Mouse (Mus musculus): ENCODE measurements around the gene Wwox.
"Not testable (repeated sequence)": the region's sequence is repeated elsewhere in the genome, so short reads cannot be mapped to it uniquely, and the experiment has no call there.

Wwox gene

DNA sequence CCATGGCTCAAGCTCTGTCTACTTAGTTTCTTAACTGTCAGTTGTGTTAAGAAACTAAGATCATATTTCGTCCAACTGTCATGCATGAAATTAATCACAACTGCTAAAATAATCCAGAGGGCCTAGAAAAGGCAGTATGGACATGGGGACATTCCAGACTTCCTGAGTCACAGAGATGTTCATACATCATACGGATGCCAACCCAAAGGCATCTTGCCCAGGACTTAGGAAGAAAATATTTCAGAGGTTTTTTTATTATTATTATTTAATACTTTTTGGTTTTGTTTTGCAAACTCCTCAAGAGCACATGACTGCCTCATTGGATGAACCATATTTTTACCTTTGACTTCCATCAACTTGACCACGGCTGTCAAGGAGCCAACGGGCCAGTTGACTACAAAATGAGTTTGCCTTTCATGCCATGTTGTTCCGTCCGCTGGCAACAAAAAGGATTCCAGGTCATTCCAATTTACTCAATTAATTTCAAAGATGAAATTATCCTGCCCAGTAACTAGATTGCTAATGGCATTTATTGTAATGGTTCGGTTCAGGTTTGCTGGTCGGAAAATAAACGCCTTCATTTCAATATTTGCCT, 367.5 kb downstream of the Wwox start:
- DNase-seq (ENCODE audit: low read depth): no peak

DNA sequence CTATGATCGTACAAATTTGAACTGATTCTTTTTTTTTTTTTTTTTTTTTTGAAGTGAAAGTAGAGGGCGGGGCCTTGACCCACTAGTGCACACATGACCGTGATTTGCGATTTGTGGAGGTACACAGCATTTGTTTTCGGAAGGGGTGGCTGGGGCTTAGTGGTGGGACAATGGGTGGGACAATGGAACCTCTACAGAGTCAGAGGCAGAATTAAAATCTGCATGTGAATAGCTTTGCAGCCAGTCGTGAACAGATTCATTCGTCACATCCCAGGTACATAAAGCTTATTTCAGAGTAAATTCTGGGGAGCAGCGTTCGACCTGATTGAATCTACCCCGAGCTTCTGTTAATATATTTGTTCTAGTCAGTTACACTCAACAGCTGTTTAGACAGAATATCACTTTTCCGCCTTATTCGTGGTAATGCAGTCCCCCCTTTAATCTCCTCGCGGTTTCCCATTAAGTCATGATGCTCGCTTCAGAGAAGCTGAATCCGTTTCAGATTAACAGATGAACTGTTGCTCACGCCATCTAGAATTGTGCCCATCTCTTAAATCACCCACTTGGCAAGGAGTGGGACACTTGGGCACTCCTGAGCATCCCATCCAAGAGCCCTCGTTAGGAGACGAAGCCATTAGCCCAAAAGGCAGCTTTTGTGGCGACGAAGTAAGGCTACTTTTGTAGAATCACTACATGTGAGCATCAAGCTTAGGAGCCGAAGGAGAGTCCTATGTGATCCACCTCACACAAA, 368.4 kb downstream of the Wwox start:
- DNase-seq (ENCODE audit: low read depth): no peak

DNA sequence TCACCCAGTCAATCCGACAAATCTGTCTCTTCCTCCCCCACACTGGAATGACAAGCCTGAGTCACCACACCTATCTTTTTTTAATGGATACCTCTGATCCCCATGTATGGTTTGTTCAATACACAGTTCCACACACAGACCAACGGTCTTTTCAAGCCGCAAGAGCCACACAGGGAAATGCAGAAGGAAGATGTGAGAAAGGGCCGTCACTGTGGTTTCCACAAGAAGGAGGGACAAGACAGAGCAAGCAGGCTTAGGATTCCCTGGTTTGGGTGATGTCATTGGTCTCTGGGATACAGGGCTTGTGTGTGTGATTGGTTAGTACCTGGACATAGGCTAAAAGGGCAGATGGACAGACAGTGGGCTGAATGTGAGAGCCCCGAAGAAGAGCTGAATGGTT, 371.0 kb downstream of the Wwox start:
- DNase-seq (ENCODE audit: low read depth): no peak

DNA sequence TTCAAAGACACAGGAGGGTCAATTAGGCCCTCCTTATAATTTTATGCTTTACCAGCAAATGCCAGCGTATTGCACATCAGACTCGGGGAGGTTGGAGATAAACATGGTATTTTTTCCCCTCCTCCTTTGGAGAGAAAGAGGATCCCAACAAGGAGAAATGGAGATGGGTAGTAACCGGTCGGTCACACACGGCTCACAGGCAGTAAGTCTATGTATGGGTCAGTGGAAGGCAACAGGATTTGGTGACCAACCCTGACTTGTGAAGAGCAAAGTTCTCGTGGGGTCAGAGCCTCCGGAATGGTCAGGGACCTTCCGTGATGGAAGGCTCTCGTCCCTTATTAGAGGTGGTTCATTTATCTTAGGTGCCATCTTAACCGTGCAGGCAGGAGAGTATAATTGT, 374.4 kb downstream of the Wwox start:
- DNase-seq (ENCODE audit: low read depth): no peak

DNA sequence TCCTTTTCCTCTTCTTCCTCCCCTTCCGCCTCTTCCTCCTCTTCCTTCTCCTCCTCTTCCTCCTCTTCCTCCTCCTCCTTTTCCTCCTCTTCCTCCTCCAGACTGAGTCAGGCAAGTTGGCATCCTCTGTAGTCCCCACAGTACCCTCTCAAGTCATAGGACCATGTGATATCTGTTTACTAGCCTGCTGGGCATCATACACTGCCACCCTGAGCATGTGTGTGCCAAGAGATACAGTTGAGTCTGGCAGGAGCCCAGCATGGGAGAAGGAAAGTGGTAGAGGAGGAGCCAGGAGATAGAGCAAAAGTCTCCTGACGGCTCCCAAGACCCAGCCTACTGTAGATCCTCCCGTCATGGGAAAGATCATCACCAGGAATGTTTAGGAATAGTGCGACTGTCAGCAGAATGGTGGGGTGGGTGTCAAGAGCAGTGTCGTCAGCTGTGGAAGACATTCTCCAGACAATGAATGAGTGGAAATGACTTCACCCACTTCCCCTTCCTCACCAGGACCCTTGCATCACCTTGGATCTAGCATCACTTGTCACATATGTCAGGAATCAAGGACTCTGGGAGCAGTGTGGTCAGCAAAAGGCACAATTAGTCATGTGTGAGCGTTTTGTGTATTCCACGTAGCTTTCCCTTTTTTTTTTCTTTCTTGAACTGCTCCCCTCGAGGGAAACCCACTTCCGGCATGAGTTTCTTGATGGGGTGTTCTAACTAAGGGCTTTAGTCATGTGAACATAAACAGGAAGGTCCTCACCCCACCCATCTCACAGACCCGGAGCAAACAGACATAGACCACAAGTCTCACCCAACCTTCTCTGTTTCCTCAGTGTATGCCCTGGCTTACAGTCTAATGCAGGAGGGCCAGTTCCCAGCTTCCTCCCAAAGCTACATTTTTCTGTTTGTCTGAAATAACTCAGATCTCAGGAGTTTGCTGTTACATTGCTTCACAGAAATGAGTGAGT, 375.6 kb downstream of the Wwox start:
- DNase-seq (ENCODE audit: low read depth): peak; percentile 20

DNA sequence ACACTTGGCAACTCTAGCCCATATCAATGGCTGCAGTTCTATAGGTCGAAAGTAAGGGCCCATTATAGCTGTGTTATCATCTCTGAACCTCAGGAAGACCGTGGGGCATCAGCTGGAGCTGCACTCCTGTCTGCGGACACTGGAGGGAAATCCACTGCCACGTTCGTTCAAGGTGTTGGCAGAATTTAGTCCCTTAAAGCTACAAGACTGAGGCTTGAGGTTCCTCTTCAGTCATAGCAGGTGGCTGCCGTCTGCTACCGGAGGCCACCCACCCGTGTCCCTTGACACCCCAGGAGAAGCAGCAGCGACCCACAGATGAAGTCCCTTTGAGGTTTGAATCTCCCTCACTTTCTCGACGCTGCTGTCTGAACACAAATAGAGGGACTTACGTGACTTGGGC, 376.9 kb downstream of the Wwox start:
- DNase-seq (ENCODE audit: low read depth): no peak

DNA sequence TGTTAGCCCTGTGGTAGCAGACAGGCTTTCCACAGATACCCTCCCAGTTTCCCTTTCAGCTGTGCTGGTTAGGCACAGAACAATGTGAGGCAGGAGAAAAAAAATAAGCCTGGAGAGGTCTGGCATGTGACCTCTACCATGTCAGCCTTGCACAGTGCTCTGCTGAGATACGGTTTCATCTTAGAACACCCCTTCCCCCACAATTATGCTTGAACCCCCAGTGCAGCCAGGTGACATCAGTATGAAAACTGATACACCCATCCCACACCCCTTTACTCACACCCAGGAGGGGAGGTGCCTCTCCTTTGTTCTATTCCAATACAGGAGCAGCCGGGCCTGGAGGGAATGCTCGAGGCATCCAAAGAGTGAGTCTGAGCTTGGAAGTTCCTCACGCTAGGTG, 377.5 kb downstream of the Wwox start:
- no peak for DNase-seq (ENCODE audit: low read depth)

DNA sequence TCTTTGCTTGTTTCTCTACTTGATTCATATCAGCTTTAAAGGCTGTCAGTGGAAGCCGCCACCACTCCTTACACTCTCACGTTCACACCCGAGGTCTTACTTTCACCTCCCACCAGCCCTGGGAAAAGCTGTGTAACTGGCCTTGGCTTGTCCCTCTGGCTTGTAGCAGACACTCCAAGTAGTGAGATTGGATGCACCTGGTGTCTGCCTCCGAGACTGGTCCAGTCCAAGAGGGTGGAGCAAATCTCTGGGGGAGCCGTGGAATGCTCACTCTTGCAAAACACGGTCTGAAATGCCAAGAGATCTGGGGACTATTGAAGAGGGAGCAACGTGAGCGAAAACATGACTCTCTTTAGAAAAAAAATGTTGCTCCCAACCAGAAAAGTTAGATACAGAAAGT, 382.1 kb downstream of the Wwox start:
- peak; percentile 56 for DNase-seq (ENCODE audit: low read depth)

DNA sequence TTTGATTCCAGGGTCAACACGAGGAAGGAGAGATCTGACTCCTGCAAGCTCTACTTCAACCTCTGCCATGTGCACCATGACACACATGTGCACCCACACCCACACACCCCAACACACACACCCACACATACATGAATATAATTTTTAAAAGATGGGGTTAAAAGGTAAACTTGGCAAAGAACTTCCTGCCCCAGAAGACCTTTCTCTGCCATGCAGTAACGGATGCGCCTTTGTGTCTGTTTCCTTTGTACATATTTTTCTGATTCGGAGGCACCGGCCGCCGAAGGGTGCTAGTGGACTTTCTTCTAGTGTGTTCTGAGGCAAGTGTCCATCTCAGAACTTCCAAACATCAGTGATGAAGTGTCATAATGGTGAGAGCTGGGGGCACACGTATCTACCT, 386.0 kb downstream of the Wwox start:
- DNase-seq (ENCODE audit: low read depth): no peak

DNA sequence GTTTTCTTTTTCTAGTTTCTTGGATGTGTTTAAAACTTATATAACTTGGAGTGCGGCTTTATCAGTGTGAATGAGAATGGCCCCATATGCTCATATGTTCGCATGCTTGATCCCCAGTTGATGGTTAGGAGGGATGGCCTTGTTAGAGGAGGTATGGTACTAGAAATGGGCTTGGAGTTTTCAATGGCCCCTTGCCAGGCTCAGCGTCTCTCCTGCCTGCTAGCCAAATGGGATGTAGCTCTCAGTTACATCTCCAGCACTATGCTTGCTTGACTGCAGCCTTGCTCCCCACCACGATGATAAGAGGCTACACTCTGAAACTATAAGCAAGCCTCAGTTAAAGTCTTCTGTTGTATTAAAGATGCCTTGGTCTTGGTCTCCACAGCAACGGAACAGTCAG, 387.5 kb downstream of the Wwox start:
- no peak for DNase-seq (ENCODE audit: low read depth)

DNA sequence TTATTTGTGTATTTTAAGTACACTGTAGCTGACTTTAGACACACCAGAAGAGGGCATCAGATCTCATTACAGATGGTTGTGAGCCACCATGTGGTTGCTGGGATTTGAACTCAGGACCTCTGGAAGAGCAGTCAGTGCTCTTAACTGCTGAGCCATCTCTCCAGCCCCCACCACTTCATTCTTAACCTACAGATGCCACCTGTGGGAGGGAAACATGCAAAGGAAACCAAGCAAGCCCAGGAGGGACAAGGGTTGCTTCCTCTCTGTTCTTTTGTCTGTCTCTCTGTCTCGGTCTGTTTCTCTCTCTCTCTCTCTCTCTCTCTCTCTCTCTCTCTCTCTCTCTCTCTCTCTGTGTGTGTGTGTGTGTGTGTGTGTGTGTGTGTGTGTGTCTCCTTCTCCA, 388.4 kb downstream of the Wwox start:
- not testable (repeated sequence) for DNase-seq (ENCODE audit: low read depth)

DNA sequence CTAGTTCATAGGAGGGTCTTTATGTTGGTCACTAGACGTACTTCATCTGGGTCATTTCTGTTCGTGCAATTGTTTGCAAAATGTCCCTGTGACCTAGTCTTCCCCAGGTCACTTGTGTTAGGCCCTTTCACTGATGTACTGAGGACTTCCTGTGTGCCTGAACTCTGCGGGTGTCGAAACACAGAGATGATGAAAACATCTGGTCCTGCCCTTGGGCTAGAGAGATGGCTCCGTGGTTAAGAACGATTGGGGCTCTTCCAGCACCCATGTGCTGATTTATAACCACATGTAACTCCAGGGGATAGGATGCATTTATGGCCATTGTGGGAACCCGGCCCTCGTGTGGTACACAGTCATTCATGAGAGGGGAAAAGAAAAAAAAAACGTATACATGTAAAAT, 392.1 kb downstream of the Wwox start:
- no peak for DNase-seq (ENCODE audit: low read depth)

DNA sequence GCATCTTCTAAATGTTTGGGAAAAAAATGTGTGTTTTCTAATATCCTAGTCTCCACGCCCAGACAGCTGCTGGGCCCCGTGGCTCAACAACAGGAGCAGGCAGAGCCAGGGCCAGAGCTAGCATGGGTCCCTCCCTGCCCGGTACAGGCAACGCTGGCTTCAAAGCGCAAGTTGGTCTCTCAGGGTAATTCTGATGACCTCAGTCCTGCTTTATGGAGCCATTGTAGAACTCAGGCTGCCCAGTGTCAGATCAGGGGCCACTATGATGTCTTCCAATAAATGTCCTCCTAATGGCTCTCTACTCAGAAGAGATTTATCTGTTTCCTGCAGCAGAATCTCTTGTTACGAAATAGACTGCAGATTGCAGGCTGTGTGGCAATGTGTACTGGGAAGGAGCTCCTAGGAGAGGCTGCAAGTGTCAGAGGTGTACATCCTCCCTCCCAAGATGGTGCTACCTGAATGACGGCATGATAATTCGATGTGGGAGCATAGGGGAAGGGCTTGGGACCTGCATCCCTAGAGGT, 392.9 kb downstream of the Wwox start:
- no peak for DNase-seq (ENCODE audit: low read depth)

DNA sequence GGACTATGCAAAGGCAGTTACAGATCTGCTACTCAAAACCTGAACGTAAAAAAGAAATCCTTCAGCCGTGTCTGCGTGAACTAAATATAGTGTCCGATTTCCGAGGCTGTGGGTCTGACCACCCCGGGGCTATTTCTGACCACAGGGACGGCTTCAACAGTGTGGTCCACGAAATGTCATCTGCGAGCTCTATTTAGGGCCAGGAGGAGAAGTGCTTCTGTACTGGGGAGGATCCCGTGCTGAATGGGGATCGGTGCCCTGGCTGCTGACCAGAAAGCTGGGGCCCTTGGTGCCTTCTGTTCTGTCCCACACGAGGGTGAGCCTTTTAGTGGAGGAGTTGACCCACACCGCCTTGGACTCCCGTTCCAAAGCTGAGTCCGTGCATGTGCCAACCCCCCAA, 395.3 kb downstream of the Wwox start:
- DNase-seq (ENCODE audit: low read depth): no peak

DNA sequence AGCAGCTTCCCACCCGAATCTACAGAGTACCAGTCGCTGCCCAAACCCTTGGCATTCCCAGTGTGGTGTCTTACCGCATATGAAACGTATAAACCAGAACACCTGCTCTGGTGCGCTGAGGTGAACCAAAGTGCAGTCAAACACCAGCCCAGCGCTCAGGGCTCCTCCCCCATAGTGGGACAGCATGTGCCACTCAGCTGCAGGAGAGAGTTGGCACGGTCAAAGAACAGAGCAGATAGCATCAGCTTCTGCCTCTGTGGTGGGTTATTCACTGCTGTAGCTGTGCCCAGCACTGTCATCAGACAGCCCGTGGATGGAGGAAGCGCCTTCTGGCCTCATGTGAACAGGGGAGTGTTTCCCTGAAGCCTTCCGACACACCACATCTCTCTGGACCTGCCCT, 400.5 kb downstream of the Wwox start:
- DNase-seq (ENCODE audit: low read depth): no peak

DNA sequence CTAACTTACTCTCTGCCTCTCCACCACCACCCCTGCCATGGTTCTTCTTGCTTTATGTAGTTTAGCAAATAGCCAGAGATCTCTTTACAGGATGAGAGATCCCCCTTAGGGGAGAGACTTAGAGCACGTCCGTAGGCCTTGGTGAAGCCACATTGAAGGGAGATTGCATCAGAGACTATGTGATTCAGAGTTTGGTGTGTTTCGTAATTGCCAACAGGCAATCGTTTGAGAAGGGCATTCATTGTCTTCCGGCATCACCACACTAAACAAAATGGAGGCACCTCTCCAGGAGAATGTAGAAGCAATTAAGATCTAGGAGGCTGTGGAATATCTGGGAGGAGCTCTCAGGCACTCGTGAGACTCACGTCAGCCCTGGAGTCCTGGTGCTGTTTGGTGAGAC, 408.2 kb downstream of the Wwox start:
- peak; percentile 8 for DNase-seq (ENCODE audit: low read depth)

DNA sequence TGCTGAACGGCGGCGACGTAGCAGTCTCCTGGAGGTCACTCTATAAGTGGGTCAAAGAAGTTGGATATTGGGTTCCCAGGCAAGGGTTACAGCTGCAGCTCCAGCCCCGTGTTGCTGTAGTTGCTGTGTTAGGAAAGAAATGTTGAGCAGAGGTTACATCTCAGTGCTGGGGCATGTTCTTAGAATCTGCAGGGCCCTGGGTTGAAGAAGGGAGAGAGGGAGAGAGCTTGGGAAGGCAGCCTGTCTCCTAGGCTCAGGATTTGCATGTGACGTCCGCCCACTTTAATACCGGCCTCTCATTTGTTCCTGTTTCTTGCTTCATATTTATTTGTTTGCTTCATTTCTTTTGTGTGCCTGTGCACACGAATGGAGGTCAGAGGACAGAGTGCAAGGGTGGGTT, 410.0 kb downstream of the Wwox start:
- no peak for DNase-seq (ENCODE audit: low read depth)

DNA sequence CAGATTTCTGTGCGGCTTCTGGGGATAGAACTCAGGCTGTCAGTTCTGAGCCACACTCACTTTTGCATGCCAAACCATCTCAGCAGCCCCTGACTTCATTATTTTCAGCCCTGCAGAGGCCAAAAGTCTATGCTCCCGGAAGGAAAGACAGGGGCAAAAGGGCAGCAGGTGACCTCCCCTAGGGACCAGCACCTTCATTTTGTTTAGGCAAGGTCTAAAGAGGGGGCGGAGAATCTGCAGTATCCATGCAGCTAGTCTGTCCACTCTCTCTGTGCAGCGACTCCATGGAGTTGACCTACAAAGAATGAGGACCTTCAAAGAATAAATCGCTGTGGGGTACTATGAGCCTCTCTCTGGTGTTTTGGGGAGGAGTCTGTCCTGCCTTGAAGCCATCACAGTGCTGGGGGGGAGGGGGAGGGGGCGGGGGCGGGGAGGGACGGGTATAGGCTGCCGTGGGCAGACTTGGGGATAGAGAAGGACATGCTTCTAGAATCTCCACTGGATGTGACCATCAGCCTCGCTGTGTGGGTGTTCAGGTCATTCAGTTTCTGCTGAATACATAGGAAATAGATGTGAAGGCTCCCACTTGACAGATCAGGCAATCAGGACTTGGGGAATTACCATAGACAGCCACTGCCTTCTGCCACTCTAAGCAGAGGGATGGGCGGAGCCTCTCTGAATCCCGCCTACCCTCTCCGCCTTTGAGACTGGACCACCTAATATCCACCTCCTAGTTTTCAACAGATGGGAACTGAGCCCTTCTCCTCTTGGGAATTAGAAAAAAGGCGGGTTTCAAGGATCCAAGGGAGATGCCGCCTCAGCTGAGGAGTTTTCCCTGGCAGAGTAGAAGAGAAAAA, 410.8 kb downstream of the Wwox start:
- no peak for DNase-seq (ENCODE audit: low read depth)

DNA sequence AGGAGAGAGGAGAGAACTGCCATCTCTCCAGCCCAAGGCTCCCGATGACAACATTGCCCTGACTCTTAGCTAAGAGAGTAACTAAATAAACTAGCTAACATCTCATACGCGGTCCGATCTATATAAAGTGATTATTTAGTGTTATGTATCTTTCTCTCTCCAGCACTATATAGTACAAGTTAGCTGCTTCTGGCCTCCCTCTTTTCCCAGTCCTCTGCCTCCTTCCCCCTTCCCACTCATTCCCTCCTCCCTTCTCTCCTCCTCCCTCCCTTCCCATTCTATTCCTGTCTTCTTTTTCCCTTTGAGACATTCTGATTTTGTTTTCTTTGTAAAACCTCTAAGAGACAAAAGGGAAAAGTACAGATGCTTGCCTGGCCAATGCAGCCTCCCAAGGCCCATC, 414.3 kb downstream of the Wwox start:
- no peak for DNase-seq (ENCODE audit: low read depth)

DNA sequence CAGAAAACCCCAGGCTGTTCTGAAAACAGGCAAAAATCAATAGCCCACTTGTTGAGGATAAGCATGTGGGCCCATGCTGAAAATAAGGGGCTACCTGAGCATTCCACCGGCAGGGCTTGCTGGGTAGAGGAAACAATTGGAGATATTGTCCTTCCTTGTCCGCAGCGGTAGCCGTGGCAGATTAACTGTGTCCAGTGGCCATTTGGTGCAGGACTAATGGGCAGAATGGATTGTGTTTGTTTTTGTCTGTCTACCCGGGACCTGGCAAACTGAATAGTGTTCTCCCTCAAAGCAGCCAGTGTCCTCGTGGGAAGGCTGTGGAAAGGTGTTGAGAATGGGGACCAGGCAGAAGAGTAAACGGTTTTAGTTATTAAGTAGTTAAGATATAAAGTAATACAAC, 416.4 kb downstream of the Wwox start:
- DNase-seq (ENCODE audit: low read depth): no peak

DNA sequence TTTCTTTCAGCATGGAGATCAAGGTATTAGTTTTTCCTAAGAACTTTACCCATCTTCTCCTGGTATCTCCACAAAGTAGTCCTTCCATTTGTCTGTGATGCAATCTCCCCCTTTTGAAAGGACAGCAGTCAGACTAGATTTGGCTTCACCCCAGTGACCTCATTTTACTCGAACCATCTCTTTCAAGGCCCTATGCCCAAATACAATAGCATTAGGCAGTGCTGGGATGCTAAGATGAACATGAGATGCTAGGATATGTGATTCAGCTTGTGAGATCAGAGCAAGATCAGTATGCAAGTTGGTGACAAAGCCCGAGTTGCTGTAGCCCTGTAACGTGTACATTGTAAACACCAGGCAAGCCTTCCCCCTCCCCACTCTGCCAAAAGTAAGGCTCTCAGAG, 426.5 kb downstream of the Wwox start:
- DNase-seq (ENCODE audit: low read depth): no peak

DNA sequence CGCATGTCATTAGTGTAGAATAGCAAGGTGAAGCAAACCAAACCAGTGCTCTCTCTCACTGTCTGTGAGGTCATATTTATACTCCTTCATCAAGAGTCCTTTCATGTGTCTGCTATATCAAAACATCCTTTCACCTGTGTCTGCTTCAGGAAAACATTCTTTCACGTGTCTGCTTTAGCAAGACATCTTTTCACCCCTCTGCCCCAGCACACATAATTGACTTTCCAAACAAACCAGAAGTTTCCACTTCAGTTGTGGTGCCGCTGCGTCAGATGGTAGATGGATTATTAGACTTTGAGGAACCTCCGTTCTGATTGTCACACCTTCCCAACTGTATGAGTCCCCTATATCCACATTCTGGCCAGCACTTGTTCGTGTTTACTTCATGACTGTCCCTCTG, 429.9 kb downstream of the Wwox start:
- DNase-seq (ENCODE audit: low read depth): no peak

All from fibroblast of lung, adult 2 months (primary cell).